Mouse (Mus musculus) stomach, postnatal 0 days (tissue): Measurements from ENCODE around the gene Asb14.

ENCODE experiments used
- CTCF ChIP-seq: IDR thresholded peaks from 2 replicates; pipeline ENCODE4 v1.5.1; 2016; ENCODE audit warnings: antibody characterized with exemption, low read depth, mild to moderate bottlenecking, moderate library complexity
- EP300 ChIP-seq: optimal IDR thresholded peaks from 2 replicates; pipeline ENCODE3; 2016; ENCODE audit warnings: antibody characterized with exemption

GRCm38 (mm10) chr14:26899490-26899889 is 5.1 kb downstream of the Asb14 start:
- no peak for TF ChIP-seq CTCF
- TF ChIP-seq EP300 = no peak
